Mouse (Mus musculus) embryonic facial prominence, embryonic 15.5 days (tissue): ENCODE data around the gene Trp53tg5. TPM values are rescaled to one million over a fixed set of nuclear protein-coding genes. Genes with fewer than 3 reads are reported as not detected.
A peak's percentile ranks its signal among the peaks of the same experiment; 100 is the strongest.

Source experiments
- ATAC-seq: fragments of 200-750 bp; cut with Nextera tagmentation; 2 replicates; pipeline ENCODE4 v1.8.0; 2017; ENCODE audit warnings: low read depth, moderate TSS enrichment; ENCODE audit not compliant: insufficient number of reproducible peaks, low FRiP score, low TSS enrichment
- H3K27ac ChIP-seq: fragments of 300-500 bp; sonication (generic); replicated peaks from 2 replicates; pipeline ENCODE4 v1.5.1; 2015; ENCODE audit warnings: mild to moderate bottlenecking, inconsistent platforms
- H3K27me3 ChIP-seq: fragments of 300-500 bp; sonication (generic); 2 replicates; pipeline ENCODE4 v1.6.1; 2015; ENCODE audit warnings: inconsistent platforms
- H3K36me3 ChIP-seq: fragments of 300-500 bp; sonication (generic); 2 replicates; pipeline ENCODE4 v1.6.1; 2015; ENCODE audit warnings: mild to moderate bottlenecking, inconsistent platforms
- H3K4me1 ChIP-seq: fragments of 300-500 bp; sonication (generic); 2 replicates; pipeline ENCODE4 v1.6.1; 2015; ENCODE audit warnings: inconsistent platforms
- H3K4me2 ChIP-seq: fragments of 300-500 bp; sonication (generic); replicated peaks from 2 replicates; pipeline ENCODE4 v1.6.1; 2015; ENCODE audit warnings: mild to moderate bottlenecking, inconsistent platforms
- H3K4me3 ChIP-seq: fragments of 300-500 bp; sonication (generic); replicated peaks from 2 replicates; pipeline ENCODE4 v1.5.1; 2015; ENCODE audit warnings: mild to moderate bottlenecking, inconsistent platforms
- H3K9ac ChIP-seq: fragments of 300-500 bp; sonication (generic); 2 replicates; pipeline ENCODE4 v1.6.1; 2015; ENCODE audit warnings: inconsistent platforms
- H3K9me3 ChIP-seq: fragments of 300-500 bp; sonication (generic); replicated peaks from 2 replicates; pipeline ENCODE4 v1.6.1; 2016; ENCODE audit warnings: inconsistent platforms
- WGBS: fragments of 180-500 bp; shearing (Covaris S2); methylation state at CpG from one replicate; pipeline ENCODE4 v1.1.7; 2015; 5-methylcytosine and 5-hydroxymethylcytosine counted together
- polyA plus RNA-seq: library from polyadenylated mRNA; unstranded; fragments of >200 nt; fragmentation: Nextera tagmentation; extraction: Ambion mirVana; gene quantifications from 2 replicates; pipeline ENCODE4 v1.2.1, GENCODE M21; 2015

The Trp53tg5 gene
- polyA plus RNA-seq, 1 experiment from 2014 or later, result not detected

DNA sequence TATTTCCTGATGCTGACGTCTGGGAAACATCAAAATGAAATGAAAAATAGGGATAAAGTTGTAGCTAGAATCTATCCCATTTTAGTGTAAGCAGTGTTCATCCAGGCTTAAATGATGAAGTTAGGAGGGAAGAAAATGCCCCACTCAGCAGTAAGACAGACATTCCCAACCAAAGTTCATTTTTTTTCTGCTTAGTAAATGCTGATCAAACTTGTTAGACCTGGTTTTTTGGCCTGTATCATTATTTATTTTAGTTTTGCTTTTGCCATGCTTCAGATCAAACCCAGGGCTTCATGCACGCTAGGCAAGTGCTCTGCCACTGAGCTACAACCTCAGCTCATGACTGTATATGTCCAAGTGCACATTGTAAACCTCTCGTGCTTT lies 27.4 kb downstream of the Trp53tg5 start:
- H3K4me1 ChIP-seq, result peaks cover 23% of the 10 kb centered on the region
- H3K36me3 ChIP-seq, result no peaks in the 10 kb centered on the region
- no peaks in the 10 kb centered on the region for H3K9me3 ChIP-seq
- WGBS, result 61% methylated on average over 3 of the region's 3 CpGs
- no peaks in the 10 kb centered on the region for H3K27me3 ChIP-seq
- H3K27ac ChIP-seq, result no peak overlapping the region
- H3K4me2 ChIP-seq, result no peak overlapping the region
- H3K4me3 ChIP-seq, result no peak overlapping the region
- H3K9ac ChIP-seq, result no peak overlapping the region
- ATAC-seq, result no peak

DNA sequence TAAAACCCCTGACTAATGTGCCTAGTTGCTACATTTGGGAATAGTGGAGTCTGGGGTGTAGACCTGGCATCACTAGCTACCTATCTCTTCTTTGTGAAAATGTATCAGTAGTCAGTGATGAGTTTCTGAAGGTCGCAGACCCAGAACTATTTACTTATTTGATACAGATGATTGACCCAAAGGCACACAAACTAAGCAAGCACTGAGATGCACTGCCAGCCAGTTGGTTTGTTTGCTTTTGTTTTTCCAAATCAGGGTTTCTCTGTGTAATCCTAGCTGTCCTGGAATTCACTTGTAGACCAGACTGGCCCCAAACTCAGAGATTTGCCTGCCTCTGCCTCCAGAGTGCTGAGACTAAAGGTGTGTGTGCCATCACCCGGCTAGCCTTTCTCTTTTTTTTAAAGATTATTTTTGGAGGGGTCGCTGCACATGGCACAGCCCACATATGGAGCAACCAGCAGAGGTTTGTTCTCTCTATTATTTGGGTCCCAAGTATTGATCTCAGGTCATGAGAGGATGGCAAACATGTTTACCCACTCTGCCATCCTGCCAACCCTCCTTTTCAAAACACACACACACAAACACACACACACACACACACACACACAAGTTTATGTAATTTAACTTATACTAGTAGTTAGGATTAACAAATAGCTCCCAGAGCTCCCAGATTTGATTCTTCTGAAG lies 28.0 kb downstream of the Trp53tg5 start:
- H3K9me3 ChIP-seq, result no peaks in the 10 kb centered on the region
- H3K4me2 ChIP-seq, result no peak overlapping the region
- no peaks in the 10 kb centered on the region for H3K36me3 ChIP-seq
- H3K4me1 ChIP-seq, result peaks cover 28% of the 10 kb centered on the region
- no peak for ATAC-seq
- H3K4me3 ChIP-seq, result no peak overlapping the region
- H3K27me3 ChIP-seq, result no peaks in the 10 kb centered on the region
- no peak overlapping the region for H3K9ac ChIP-seq
- WGBS, result 76% methylated on average over 3 of the region's 3 CpGs
- H3K27ac ChIP-seq, result no peak overlapping the region

DNA sequence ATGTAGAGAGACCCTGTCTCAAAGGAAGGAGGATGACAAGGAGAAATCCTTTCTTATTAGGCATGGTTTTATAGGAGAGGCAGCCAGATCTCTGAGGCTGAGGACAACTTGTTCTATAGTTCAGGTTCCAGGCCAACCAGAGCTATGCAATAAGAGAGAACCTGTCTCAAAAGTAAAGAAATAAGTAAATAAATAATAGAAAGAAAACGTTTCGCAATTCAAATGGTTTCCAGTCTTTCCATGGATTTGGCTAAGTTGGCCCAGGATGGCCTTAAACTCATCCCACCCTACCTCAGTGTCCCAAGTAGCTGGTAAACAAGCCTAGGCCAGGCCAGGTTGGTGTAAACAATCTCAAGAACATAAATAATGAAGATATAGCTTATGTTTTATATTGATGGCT lies 28.8 kb downstream of the Trp53tg5 start:
- no peaks in the 10 kb centered on the region for H3K9me3 ChIP-seq
- H3K36me3 ChIP-seq, result no peaks in the 10 kb centered on the region
- no peak overlapping the region for H3K9ac ChIP-seq
- H3K27ac ChIP-seq, result no peak overlapping the region
- 78% methylated on average over 2 of the region's 2 CpGs for WGBS
- H3K4me2 ChIP-seq, result no peak overlapping the region
- ATAC-seq, result no peak
- H3K4me1 ChIP-seq, result peaks cover 35% of the 10 kb centered on the region
- H3K27me3 ChIP-seq, result no peaks in the 10 kb centered on the region
- H3K4me3 ChIP-seq, result no peak overlapping the region

GRCm38 (mm10) chr2:164443460-164444000 lies 30.0 kb downstream of the Trp53tg5 start, which contains the start of gene Sdc4:
Gene Sdc4, minus strand, starts transcription at chr2:164443887.
- H3K4me3 ChIP-seq, result peak within 1 kb of the TSS; percentile 63
- ATAC-seq, result no peak
- peak within 1 kb of the TSS; percentile 79 for H3K9ac ChIP-seq
- H3K27ac ChIP-seq, result peak within 1 kb of the TSS; percentile 84
- H3K4me2 ChIP-seq, result peak within 1 kb of the TSS; percentile 69
- no peaks in the 10 kb centered on the region for H3K27me3 ChIP-seq
- H3K36me3 ChIP-seq, result no peaks in the 10 kb centered on the region
- WGBS, result 9% methylated on average over 18 of the region's 18 CpGs
- H3K4me1 ChIP-seq, result peaks cover 38% of the 10 kb centered on the region
- no peaks in the 10 kb centered on the region for H3K9me3 ChIP-seq

DNA sequence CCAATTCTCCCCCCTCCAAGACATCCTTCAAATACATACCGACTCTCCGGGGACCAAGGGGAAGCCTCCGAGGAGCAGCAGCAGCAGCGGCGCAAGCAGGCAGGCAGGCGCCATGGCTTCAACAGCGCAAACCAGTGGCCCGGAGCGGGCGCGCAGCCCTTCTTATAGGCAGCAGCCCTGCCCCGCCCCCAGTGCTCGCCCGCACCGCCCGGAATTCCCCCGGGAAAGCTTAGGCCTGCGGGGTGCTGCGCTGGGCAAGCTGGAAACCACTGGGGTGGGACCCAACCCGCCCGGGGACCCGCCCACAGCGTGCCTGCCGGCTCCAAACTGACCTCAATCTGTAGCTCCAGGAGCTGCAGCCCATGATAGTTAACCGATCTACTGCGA lies 30.5 kb downstream of the Trp53tg5 start:
- peak overlapping the region; percentile 63 for H3K4me3 ChIP-seq
- H3K27me3 ChIP-seq, result no peaks in the 10 kb centered on the region
- H3K9ac ChIP-seq, result peak overlapping the region; percentile 79
- under 1% methylated on average over 26 of the region's 26 CpGs for WGBS
- peak; percentile 93 for ATAC-seq
- H3K4me1 ChIP-seq, result peaks cover 43% of the 10 kb centered on the region
- no peaks in the 10 kb centered on the region for H3K9me3 ChIP-seq
- H3K4me2 ChIP-seq, result peak overlapping the region; percentile 69
- H3K36me3 ChIP-seq, result no peaks in the 10 kb centered on the region
- peak overlapping the region; percentile 84 for H3K27ac ChIP-seq

GRCm38 (mm10) chr2:164442315-164443050 lies 31.0 kb downstream of the Trp53tg5 start:
- Histone ChIP-seq H3K27ac (peak overlapping the region; percentile 84), H3K9ac (peak overlapping the region; percentile 79), H3K4me1 (peaks cover 45% of the 10 kb centered on the region), H3K36me3 (no peaks in the 10 kb centered on the region), H3K9me3 (no peaks in the 10 kb centered on the region), H3K4me2 (peak overlapping the region; percentile 69), H3K4me3 (peak overlapping the region; percentile 63), H3K27me3 (no peaks in the 10 kb centered on the region)
- peak; percentile 63 for ATAC-seq
- 2% methylated on average over 29 of the region's 29 CpGs for WGBS

DNA sequence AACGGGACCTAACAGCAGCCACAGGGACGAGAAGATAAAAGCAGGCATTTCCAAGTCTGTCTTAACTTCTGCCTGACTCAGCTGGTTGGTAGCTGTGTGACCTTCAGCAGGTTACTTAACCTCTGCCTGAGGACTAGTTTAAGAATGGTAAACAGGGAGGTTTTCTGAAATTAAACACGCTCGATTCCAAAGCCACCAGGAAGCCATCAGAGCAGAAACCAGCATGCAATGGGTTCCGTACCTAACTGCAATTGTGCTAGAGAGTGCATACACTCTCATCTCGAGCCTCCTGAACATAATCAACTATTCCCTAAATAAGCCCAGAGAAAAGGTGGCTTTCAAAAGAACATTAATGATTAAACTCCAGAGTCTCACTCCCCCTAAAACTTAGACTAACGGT lies 31.8 kb downstream of the Trp53tg5 start:
- Histone ChIP-seq H3K4me2 (peak overlapping the region; percentile 69), H3K4me3 (peak overlapping the region; percentile 63), H3K9ac (peak overlapping the region; percentile 79), H3K36me3 (no peaks in the 10 kb centered on the region), H3K9me3 (no peaks in the 10 kb centered on the region), H3K4me1 (peaks cover 52% of the 10 kb centered on the region), H3K27me3 (no peaks in the 10 kb centered on the region), H3K27ac (0 out of 2 replicates have a peak overlapping the region, but pooled peaks have one; percentile 84)
- 21% methylated on average over 7 of the region's 7 CpGs for WGBS
- no peak for ATAC-seq

GRCm38 (mm10) chr2:164441155-164441554 lies 32.4 kb downstream of the Trp53tg5 start:
- WGBS, result 28% methylated on average over 8 of the region's 8 CpGs
- peak overlapping the region; percentile 63 for H3K4me3 ChIP-seq
- peak overlapping the region; percentile 49 for H3K27ac ChIP-seq

DNA sequence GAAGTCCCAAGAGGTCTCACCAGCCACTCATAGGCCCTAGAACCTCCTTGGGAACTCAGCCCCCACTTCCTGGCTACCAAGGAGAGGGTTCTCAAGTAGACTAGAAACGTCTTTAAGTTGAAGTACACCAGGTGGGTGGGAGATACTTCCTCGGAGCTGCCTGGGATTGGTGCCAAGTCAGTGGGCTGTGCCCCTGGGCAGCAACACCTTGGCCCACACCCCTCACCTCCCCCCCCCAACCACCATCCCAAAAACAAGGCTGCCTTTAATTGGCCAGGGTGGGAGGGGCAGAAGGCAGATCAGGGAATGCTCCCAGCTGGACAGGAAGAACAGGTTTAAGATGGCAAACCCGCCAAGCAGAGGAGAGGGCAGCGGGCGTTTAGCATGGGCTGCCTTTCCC lies 33.2 kb downstream of the Trp53tg5 start:
- H3K27ac ChIP-seq, result peak overlapping the region; percentile 49; the same call in 1 of the 2 replicates
- peak overlapping the region; percentile 63; the same call in 1 of the 2 replicates for H3K4me3 ChIP-seq
- peaks cover 66% of the 10 kb centered on the region for H3K4me1 ChIP-seq
- no peaks in the 10 kb centered on the region for H3K9me3 ChIP-seq
- 58% methylated on average over 5 of the region's 5 CpGs for WGBS
- H3K36me3 ChIP-seq, result no peaks in the 10 kb centered on the region
- no peak overlapping the region for H3K9ac ChIP-seq
- ATAC-seq, result no peak
- peak overlapping the region; percentile 12; the same call in 1 of the 2 replicates for H3K4me2 ChIP-seq
- H3K27me3 ChIP-seq, result no peaks in the 10 kb centered on the region

More at GRCm38 (mm10) chr2:164441155-164441554, 32.4 kb downstream of the Trp53tg5 start:
- 0 out of 2 replicates have a peak overlapping the region, but pooled peaks have one; percentile 21 for H3K9ac ChIP-seq
- ATAC-seq, result no peak
- no peaks in the 10 kb centered on the region for H3K9me3 ChIP-seq
- peaks cover 58% of the 10 kb centered on the region for H3K4me1 ChIP-seq
- H3K27me3 ChIP-seq, result no peaks in the 10 kb centered on the region
- no peaks in the 10 kb centered on the region for H3K36me3 ChIP-seq
- H3K4me2 ChIP-seq, result peak overlapping the region; percentile 69

DNA sequence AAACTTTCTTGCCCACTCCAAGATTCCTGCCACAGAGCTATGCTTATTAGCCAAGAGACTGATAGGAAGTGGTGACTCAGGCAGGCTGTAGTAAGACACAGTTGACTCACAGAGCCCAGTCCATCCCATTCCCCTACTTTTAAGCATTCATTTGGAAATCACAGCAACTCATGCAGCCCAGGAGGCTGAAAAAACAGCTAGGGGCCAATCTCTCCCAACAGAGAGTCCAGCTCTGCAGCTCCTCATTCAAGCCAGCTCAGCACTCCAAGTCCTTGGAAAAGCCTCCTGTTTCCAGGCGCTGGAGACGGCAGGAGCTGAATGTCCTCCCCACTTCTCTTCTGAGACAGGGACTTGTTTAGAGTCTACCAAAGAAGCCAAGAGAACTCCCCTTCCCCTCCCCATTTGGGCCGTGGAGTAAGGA lies 34.5 kb downstream of the Trp53tg5 start:
- Histone ChIP-seq H3K4me2 (no peak overlapping the region), H3K4me1 (peaks cover 79% of the 10 kb centered on the region), H3K9me3 (no peaks in the 10 kb centered on the region), H3K9ac (no peak overlapping the region), H3K27ac (0 out of 2 replicates have a peak overlapping the region, but pooled peaks have one; percentile 23), H3K36me3 (no peaks in the 10 kb centered on the region), H3K4me3 (no peak overlapping the region), H3K27me3 (no peaks in the 10 kb centered on the region)
- no peak for ATAC-seq
- 61% methylated on average over 3 of the region's 3 CpGs for WGBS

DNA sequence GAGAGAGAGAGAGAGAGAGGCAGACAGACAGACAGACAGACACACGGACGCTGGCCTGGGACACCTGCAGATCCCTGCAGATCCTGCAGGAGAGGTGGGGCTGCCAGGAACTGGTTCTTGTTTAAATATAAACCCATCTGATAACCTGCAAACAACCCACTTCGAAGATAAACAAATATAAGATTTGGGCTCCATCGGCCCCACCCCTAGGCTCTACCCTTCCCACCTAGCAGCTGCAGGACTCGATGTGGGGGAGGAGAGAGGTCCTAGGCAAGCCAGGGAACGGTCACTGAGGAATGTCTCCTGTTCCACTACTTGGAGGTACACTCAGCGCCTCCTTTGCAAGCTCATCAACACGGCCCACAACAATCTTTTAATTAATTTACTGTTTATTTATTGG lies 35.3 kb downstream of the Trp53tg5 start:
- no peak overlapping the region for H3K4me3 ChIP-seq
- peaks cover 79% of the 10 kb centered on the region for H3K4me1 ChIP-seq
- WGBS, result 58% methylated on average over 8 of the region's 8 CpGs
- no peak for ATAC-seq
- no peak overlapping the region for H3K4me2 ChIP-seq
- H3K9me3 ChIP-seq, result no peaks in the 10 kb centered on the region
- H3K9ac ChIP-seq, result no peak overlapping the region
- no peak overlapping the region for H3K27ac ChIP-seq
- H3K36me3 ChIP-seq, result no peaks in the 10 kb centered on the region
- H3K27me3 ChIP-seq, result no peaks in the 10 kb centered on the region
